Mouse (Mus musculus): ENCODE results near the gene Eif2b4.

- TF ChIP-seq POLR2A (IDR thresholded peaks at IDR 0.05; ENCODE audit: borderline replicate concordance, extremely low read depth, low read depth, low read length), result peak; percentile 93
- no peak for TF ChIP-seq CTCF (IDR thresholded peaks at IDR 0.05; ENCODE audit: insufficient read depth, low read length)
These were observed 8.7 kb upstream of the Eif2b4 start, which contains the start of gene Zfp513 for GRCm38 (mm10) chr5:31201742-31202590.
